Mouse (Mus musculus) embryo, embryonic 10 days (tissue): ENCODE results near the gene Kyat3.
A peak's percentile ranks its signal among the peaks of the same experiment; 100 is the strongest.

Source experiments
- DNase-seq: peaks from one replicate; pipeline ENCODE4 v3.0.0-alpha.2; 2015; ENCODE audit warnings: low spot score

Kyat3 gene

GRCm38 (mm10) chr3:142747673-142748072 is 46.8 kb downstream of the Kyat3 start:
- no peak for DNase-seq

GRCm38 (mm10) chr3:142749131-142749530 is 48.3 kb downstream of the Kyat3 start:
- no peak for DNase-seq

- no peak for DNase-seq
These were observed 54.4 kb downstream of the Kyat3 start for GRCm38 (mm10) chr3:142755132-142755867.

- no peak for DNase-seq
These were observed 57.0 kb downstream of the Kyat3 start for GRCm38 (mm10) chr3:142757841-142758240.

- no peak for DNase-seq
These were observed 57.7 kb downstream of the Kyat3 start for GRCm38 (mm10) chr3:142758593-142758992.

GRCm38 (mm10) chr3:142760356-142760755 is 59.5 kb downstream of the Kyat3 start:
- DNase-seq: no peak

- DNase-seq: peak; percentile 92
These were observed 64.3 kb downstream of the Kyat3 start, which contains the start of gene Gtf2b for GRCm38 (mm10) chr3:142764995-142765777. Gene Gtf2b, plus strand, starts transcription at chr3:142765045.

GRCm38 (mm10) chr3:142765778-142766165 is 64.9 kb downstream of the Kyat3 start:
- DNase-seq: no peak

- DNase-seq: no peak
These were observed 67.6 kb downstream of the Kyat3 start for GRCm38 (mm10) chr3:142768498-142768897.

GRCm38 (mm10) chr3:142770518-142770917 is 69.7 kb downstream of the Kyat3 start:
- DNase-seq: no peak

GRCm38 (mm10) chr3:142773538-142774191 is 72.8 kb downstream of the Kyat3 start:
- no peak for DNase-seq

- DNase-seq: no peak
These were observed 76.4 kb downstream of the Kyat3 start for GRCm38 (mm10) chr3:142777227-142777626.

GRCm38 (mm10) chr3:142786423-142787072 is 85.7 kb downstream of the Kyat3 start:
- DNase-seq: no peak

- DNase-seq: no peak
These were observed 94.7 kb downstream of the Kyat3 start for GRCm38 (mm10) chr3:142795587-142795986.
